ENCODE assay signal across 16 mouse cellular contexts in genomic region chr1:181216315-181216714, GRCm38 (mm10). TPM values are rescaled to one million over a fixed set of nuclear protein-coding genes. Genes with fewer than 3 reads are reported as not detected.
DNase-seq lines count a peak whose midpoint lies in the region; ATAC-seq and TF ChIP-seq lines count a peak whose summit lies in the region.
"Had no signal": no experiment of that assay in that cellular context is flagged by ENCODE, and none has a peak within 500 bp of the region (broad histone marks: within the 10 kb centered on the region; RNA-seq: fewer than 3 reads in every experiment).

No protein-coding gene starts in this region.

- H3K9me3 ChIP-seq in heart, embryonic 12.5 days (replicated peaks) = no peaks in the 10 kb centered on the region
- H3K9me3 ChIP-seq in MEL (replicated peaks; ENCODE audit: insufficient read depth, low read length) = no peaks in the 10 kb centered on the region
- no peaks in the 10 kb centered on the region for H3K9me3 ChIP-seq in erythroblast, embryonic 14.5 days (ENCODE audit: control insufficient read depth, low read length)
- no peaks in the 10 kb centered on the region for H3K9me3 ChIP-seq in midbrain, embryonic 13.5 days
- H3K9me3 ChIP-seq: limb, embryonic 15.5 days; megakaryocyte, embryonic 14.5 days had no signal

- no peak for TF ChIP-seq EP300 in heart, adult 2 months (IDR thresholded peaks at IDR 0.05; ENCODE audit: insufficient read depth, low read depth, low read length)
- no peak for TF ChIP-seq EP300 in MEL (IDR thresholded peaks at IDR 0.05; ENCODE audit: low read depth in 1 of 2, low read length in 2 of 2)

- DNase-seq in heart, adult 2 months = no peak
- DNase-seq in MEL (ENCODE audit: low read depth, low spot score) = peak; percentile 23
- DNase-seq in spleen, postnatal 10 days (ENCODE audit: low spot score in 2 of 2) = peak; percentile 59 to 82
- DNase-seq in adrenal gland, postnatal 36 days = no peak
- no peak for DNase-seq in frontal cortex, postnatal 14 days (ENCODE audit: low spot score in 2 of 2)
- DNase-seq: cerebellum, adult 9-10 months; gastrocnemius, postnatal 10 days; heart, postnatal 4 days; kidney, adult 2 months; retina, postnatal 1 day had no signal

- H3K4me1 ChIP-seq in heart, embryonic 12.5 days (replicated peaks) = peaks cover 22% of the 10 kb centered on the region
- H3K4me1 ChIP-seq in heart, adult 2 months (ENCODE audit: control insufficient read depth, insufficient read depth, low read length) = peaks cover 3% of the 10 kb centered on the region; the same call in 1 of the 2 replicates
- peaks cover 0 to 5% of the 10 kb centered on the region in 2 experiments; a peak in 2 of 4 replicates for H3K4me1 ChIP-seq in MEL (ENCODE audit: control insufficient read depth in 1 of 2, insufficient read depth in 2 of 2, low read length in 2 of 2)
- peaks cover 93% of the 10 kb centered on the region for H3K4me1 ChIP-seq in erythroblast, embryonic 14.5 days (ENCODE audit: control insufficient read depth)
- H3K4me1 ChIP-seq in midbrain, embryonic 13.5 days (replicated peaks) = peaks cover 9% of the 10 kb centered on the region

- TF ChIP-seq RAD21 in MEL (IDR thresholded peaks at IDR 0.05; ENCODE audit: low read depth, low read length) = no peak

- no peak overlapping the region for H3K27ac ChIP-seq in heart, embryonic 12.5 days (ENCODE audit: poor library complexity, severe bottlenecking)
- no peak overlapping the region for H3K27ac ChIP-seq in heart, adult 2 months
- H3K27ac ChIP-seq in MEL (ENCODE audit: control insufficient read depth, low read depth, low read length) = no peak overlapping the region
- no peak overlapping the region for H3K27ac ChIP-seq in midbrain, embryonic 13.5 days
- H3K27ac ChIP-seq: limb, embryonic 15.5 days had no signal

- no peak for TF ChIP-seq CTCF in heart, adult 2 months (IDR thresholded peaks at IDR 0.05)
- TF ChIP-seq CTCF in MEL (IDR thresholded peaks at IDR 0.05 in 2 of 3, conservative IDR thresholded peaks at IDR 0.05 in 1 of 3; ENCODE audit: control insufficient read depth in 1 of 3, insufficient read depth in 1 of 3, low read depth in 2 of 3, low read length in 3 of 3, poor library complexity in 1 of 3, severe bottlenecking in 1 of 3) = no peak

- WGBS in heart, embryonic 12.5 days = 56% methylated on average over 4 of the region's 4 CpGs
- 82% methylated on average over 4 of the region's 4 CpGs for WGBS in heart, adult 2 months
- 63% methylated on average over 4 of the region's 4 CpGs for WGBS in midbrain, embryonic 13.5 days

- H3K27me3 ChIP-seq in heart, embryonic 12.5 days (replicated peaks) = no peaks in the 10 kb centered on the region
- no peaks in the 10 kb centered on the region for H3K27me3 ChIP-seq in heart, adult 2 months (ENCODE audit: control insufficient read depth, insufficient read depth, low read length)
- no peaks in the 10 kb centered on the region for H3K27me3 ChIP-seq in MEL (ENCODE audit: control insufficient read depth in 1 of 2, insufficient read depth in 2 of 2, low read length in 2 of 2)
- no peaks in the 10 kb centered on the region for H3K27me3 ChIP-seq in erythroblast, embryonic 14.5 days (ENCODE audit: control insufficient read depth)
- no peaks in the 10 kb centered on the region for H3K27me3 ChIP-seq in midbrain, embryonic 13.5 days
- H3K27me3 ChIP-seq: limb, embryonic 15.5 days; megakaryocyte, embryonic 14.5 days had no signal

- TF ChIP-seq POLR2A in heart, adult 2 months (IDR thresholded peaks at IDR 0.05; ENCODE audit: insufficient read depth, low read depth, low read length) = no peak
- no peak for TF ChIP-seq POLR2A in MEL (IDR thresholded peaks at IDR 0.05; ENCODE audit: control insufficient read depth in 1 of 2, insufficient read depth in 1 of 2, low read depth in 1 of 2, low read length in 2 of 2, poor library complexity in 1 of 2)

- ATAC-seq in heart, embryonic 12.5 days (ENCODE audit: insufficient number of reproducible peaks, low FRiP score) = peak; percentile 73
- ATAC-seq in midbrain, embryonic 13.5 days = no peak
- ATAC-seq: CD4-positive, CD25-positive, alpha-beta regulatory T cell, adult 4 months had no signal

- H3K4me3 ChIP-seq in heart, embryonic 12.5 days = no peak overlapping the region
- no peak overlapping the region for H3K4me3 ChIP-seq in heart, adult 2 months
- no peak overlapping the region for H3K4me3 ChIP-seq in MEL (ENCODE audit: control insufficient read depth in 1 of 2, insufficient read depth in 1 of 2, low read depth in 2 of 2, low read length in 2 of 2)
- H3K4me3 ChIP-seq in erythroblast, embryonic 14.5 days (replicated peaks) = peak overlapping the region; percentile 58
- no peak overlapping the region for H3K4me3 ChIP-seq in midbrain, embryonic 13.5 days (replicated peaks)
- H3K4me3 ChIP-seq: limb, embryonic 15.5 days; megakaryocyte, embryonic 14.5 days had no signal

- peaks cover 3% of the 10 kb centered on the region for H3K79me2 ChIP-seq in heart, adult 2 months (replicated peaks; ENCODE audit: control insufficient read depth, insufficient read depth, low read length)
- H3K79me2 ChIP-seq in MEL (ENCODE audit: control insufficient read depth, insufficient read depth, low read length, poor library complexity) = peaks cover 19% of the 10 kb centered on the region

- H3K9ac ChIP-seq in heart, embryonic 12.5 days = no peak overlapping the region
- no peak overlapping the region for H3K9ac ChIP-seq in heart, adult 2 months (ENCODE audit: low read depth, low read length)
- no peak overlapping the region for H3K9ac ChIP-seq in MEL (ENCODE audit: control insufficient read depth, low read depth, low read length, poor library complexity, severe bottlenecking)
- no peak overlapping the region for H3K9ac ChIP-seq in midbrain, embryonic 13.5 days (replicated peaks)
- H3K9ac ChIP-seq: limb, embryonic 15.5 days had no signal

- no peak overlapping the region for H3K4me2 ChIP-seq in heart, embryonic 12.5 days
- no peak overlapping the region for H3K4me2 ChIP-seq in midbrain, embryonic 13.5 days (replicated peaks)
- H3K4me2 ChIP-seq: limb, embryonic 15.5 days had no signal

- peaks cover 4% of the 10 kb centered on the region for H3K36me3 ChIP-seq in heart, embryonic 12.5 days
- H3K36me3 ChIP-seq in heart, adult 2 months (ENCODE audit: control insufficient read depth, insufficient read depth, low read length) = peaks cover 4% of the 10 kb centered on the region
- H3K36me3 ChIP-seq in MEL (ENCODE audit: control insufficient read depth in 1 of 2, insufficient read depth in 2 of 2, low read length in 2 of 2) = peaks cover 0 to 17% of the 10 kb centered on the region in 2 experiments; a peak in 3 of 4 replicates
- H3K36me3 ChIP-seq in erythroblast, embryonic 14.5 days (ENCODE audit: control insufficient read depth) = peaks cover 76% of the 10 kb centered on the region
- no peaks in the 10 kb centered on the region for H3K36me3 ChIP-seq in midbrain, embryonic 13.5 days
- H3K36me3 ChIP-seq: limb, embryonic 15.5 days had no signal

- intact Hi-C loops in heart, adult 2 months (cut with DNase I) = no loop called here

TF ChIP-seq in MEL, 35 proteins besides CTCF, POLR2A, EP300 and RAD21:
- TF ChIP-seq MYC (IDR thresholded peaks at IDR 0.05; ENCODE audit: low read depth, low read length) = no peak
- TF ChIP-seq RCOR1 (IDR thresholded peaks at IDR 0.05; ENCODE audit: low read depth, low read length) = no peak
- TF ChIP-seq TCF12 (IDR thresholded peaks at IDR 0.05; ENCODE audit: low read depth, low read length) = 0 out of 2 replicates have a peak, but pooled peaks have one; percentile 17
- TF ChIP-seq CHD1 (IDR thresholded peaks at IDR 0.05; ENCODE audit: low read depth, low read length) = no peak
- TF ChIP-seq TAL1 (IDR thresholded peaks at IDR 0.05; ENCODE audit: low read length) = peak; percentile 36; the same call in 1 of the 2 replicates
- TF ChIP-seq ETS1 (IDR thresholded peaks at IDR 0.05; ENCODE audit: low read depth, low read length) = no peak

RNA-seq across cellular contexts. Expression of gene Wdr26, which starts 4.5 kb away (rescaled TPM):
- 35.2 and 37.9 TPM in 2 replicates for polyA plus RNA-seq in heart, embryonic 12.5 days (2016; fragmentation: Nextera tagmentation; extraction: Ambion mirVana)
- total RNA-seq in heart, adult 2 months (2021) = 10 to 100 TPM; 86.3 to 99.7 TPM
- polyA plus RNA-seq in heart, adult 2 months (2012; rRNA removed) = 30.2 and 52.4 TPM in 2 replicates
- total RNA-seq in MEL (2012; rRNA removed) = 21.6 and 23.5 TPM in 2 replicates
- 10 to 100 TPM in 1 of 2 experiments, not detected in 1; 35.1 TPM for polyA plus RNA-seq in MEL (2012; ENCODE audit: insufficient read depth in 1 of 2, insufficient read length in 2 of 2, low read depth in 1 of 2, low replicate concordance in 2 of 2, missing spikeins in 1 of 2)
- 12.7 and 17.8 TPM in 2 replicates for polyA plus RNA-seq in erythroblast, embryonic 14.5 days (2012)
- 100 to 1,000 TPM; 139 to 142 TPM for total RNA-seq in adrenal gland, postnatal 36 days (2021)
- 47.2 and 51.7 TPM in 2 replicates for polyA plus RNA-seq in midbrain, embryonic 13.5 days (2015; fragmentation: Nextera tagmentation; extraction: Ambion mirVana)

Comparison
In these comparisons a context has a peak if more than half of its experiments do, and no peak if none do; other contexts are left out.
1. DNase-seq: peak in MEL (single experiment) and spleen, postnatal 10 days (2 of 2); none in heart, adult 2 months (0 of 2), adrenal gland, postnatal 36 days (0 of 2) and frontal cortex, postnatal 14 days (0 of 2).